Comparison of ENCODE assay signal across 21 mouse cellular contexts in genomic region chr13:51523311-51523710, GRCm38 (mm10).
DNase-seq lines count a peak whose midpoint lies in the region; ATAC-seq lines count a peak whose summit lies in the region.
"Had no signal": no experiment of that assay in that cellular context is flagged by ENCODE, and none has a peak within 500 bp of the region (broad histone marks: within the 10 kb centered on the region; RNA-seq: fewer than 3 reads in every experiment).

No protein-coding gene starts in this region.

- no peak for DNase-seq in frontal cortex, postnatal 10 days (ENCODE audit: low spot score in 2 of 2)
- peak; percentile 50 for DNase-seq in right cerebral cortex, adult 18-20 months
- no peak for DNase-seq in right cerebral cortex, postnatal 25 days
- DNase-seq in brain, adult 2 months (ENCODE audit: low read depth, low spot score) = peak; percentile 62
- DNase-seq: adrenal gland, adult 8-10 months; adrenal gland, postnatal 14 days; adrenal gland, postnatal 36 days; B cell, adult 2 months; cerebellum, adult 11-12 months; cerebellum, adult 2 months; cerebellum, adult 9-10 months; cerebellum, postnatal 10 days; cerebellum, postnatal 25 days; forebrain, postnatal 0 days had no signal

- ATAC-seq in frontal cortex, adult (ENCODE audit: low TSS enrichment) = peak; percentile 59
- no peak for ATAC-seq in cerebellum, adult (ENCODE audit: insufficient number of reproducible peaks, low FRiP score, low TSS enrichment)
- ATAC-seq: activated CD4-positive, CD25-positive, alpha-beta regulatory T cell, adult 4 months; CD4-positive, CD25-positive, alpha-beta regulatory T cell, adult 4 months; forebrain, embryonic 13.5 days; forebrain, embryonic 15.5 days; forebrain, postnatal 0 days; Patski had no signal

Comparison
In these comparisons a context has a peak if more than half of its experiments do, and no peak if none do; other contexts are left out.
1. DNase-seq: peak in right cerebral cortex, adult 18-20 months (single experiment) and brain, adult 2 months (single experiment); none in frontal cortex, postnatal 10 days (0 of 2) and right cerebral cortex, postnatal 25 days (single experiment).